Mouse (Mus musculus): ENCODE data around the gene Gdpd1.

Gdpd1 gene

GRCm38 (mm10) chr11:86991241-86991640, 82.6 kb downstream of the Gdpd1 start:
- DNase-seq (ENCODE audit: inconsistent ontology term): no peak

GRCm38 (mm10) chr11:86990309-86990708, 83.6 kb downstream of the Gdpd1 start:
- no peak for DNase-seq (ENCODE audit: inconsistent ontology term)

- no peak for DNase-seq (ENCODE audit: inconsistent ontology term)
Observed at GRCm38 (mm10) chr11:86984990-86985389, 88.9 kb downstream of the Gdpd1 start.
